Mouse (Mus musculus) ES-E14 (cell line): ENCODE data around the gene Hdac9.

Experiments
- CHD2 ChIP-seq: IDR thresholded peaks from 2 replicates; pipeline ENCODE4 v1.6.1; 2014; ENCODE audit warnings: mild to moderate bottlenecking, low read depth, low read length, inconsistent platforms
- HCFC1 ChIP-seq: IDR thresholded peaks from 2 replicates; pipeline ENCODE4 v1.6.1; 2012; ENCODE audit warnings: low read length, inconsistent platforms, borderline replicate concordance; ENCODE audit not compliant: insufficient read depth
- MAFK ChIP-seq: IDR thresholded peaks from 2 replicates; pipeline ENCODE4 v1.6.1; 2014; ENCODE audit warnings: mild to moderate bottlenecking, low read depth, low read length, inconsistent platforms; ENCODE audit not compliant: insufficient read depth
- ZC3H11A ChIP-seq: IDR thresholded peaks from 2 replicates; pipeline ENCODE4 v1.6.1; 2012; ENCODE audit warnings: low read depth, mild to moderate bottlenecking, inconsistent platforms, low read length, borderline replicate concordance
- ZNF384 ChIP-seq: IDR thresholded peaks from 2 replicates; pipeline ENCODE4 v1.6.1; 2012; ENCODE audit warnings: low read depth, low read length, inconsistent platforms

GRCm38 (mm10) chr12:34194116-34194515 lies 722.8 kb downstream of the Hdac9 start:
- no peak for TF ChIP-seq CHD2
- no peak for TF ChIP-seq HCFC1
- TF ChIP-seq MAFK: no peak
- TF ChIP-seq ZC3H11A: no peak
- TF ChIP-seq ZNF384: no peak
